Mouse (Mus musculus) layer of hippocampus, adult 9-10 months (tissue): ENCODE measurements around the gene Pqbp1.
"Not testable (repeated sequence)": the region's sequence is repeated elsewhere in the genome, so short reads cannot be mapped to it uniquely, and the experiment has no call there.

Experiments
- DNase-seq: peaks from one replicate; pipeline ENCODE4 v3.0.0; 2022; ENCODE audit warnings: low spot score

Gene Pqbp1

GRCm38 (mm10) chrX:7898880-7899874, at the start of gene Pqbp1, which contains the start of gene Timm17b:
Gene Pqbp1 (minus strand): TSS chrX:7899269.
Gene Timm17b (plus strand): TSS chrX:7899357.
- DNase-seq = peak; percentile 63

GRCm38 (mm10) chrX:7947900-7948492, 48.9 kb upstream of the Pqbp1 start:
- DNase-seq = peak; percentile 92

- DNase-seq = no peak
Observed at GRCm38 (mm10) chrX:7947108-7947899, 48.2 kb upstream of the Pqbp1 start, which contains the start of gene Hdac6. Gene Hdac6 (minus strand): TSS chrX:7947889.

GRCm38 (mm10) chrX:7945618-7946017, 46.5 kb upstream of the Pqbp1 start:
- no peak for DNase-seq

GRCm38 (mm10) chrX:7937667-7938066, 38.6 kb upstream of the Pqbp1 start:
- DNase-seq = no peak

- no peak for DNase-seq
Observed at GRCm38 (mm10) chrX:7936874-7937273, 37.8 kb upstream of the Pqbp1 start.

GRCm38 (mm10) chrX:7928270-7928790, 29.3 kb upstream of the Pqbp1 start, which contains the start of gene Eras:
Gene Eras (minus strand): TSS chrX:7928607.
- DNase-seq = no peak

GRCm38 (mm10) chrX:7927116-7927515, 28.0 kb upstream of the Pqbp1 start:
- DNase-seq = no peak

GRCm38 (mm10) chrX:7926266-7926665, 27.2 kb upstream of the Pqbp1 start:
- DNase-seq = no peak

GRCm38 (mm10) chrX:7922032-7922431, 23.0 kb upstream of the Pqbp1 start:
- no peak for DNase-seq

GRCm38 (mm10) chrX:7919601-7920383, 20.7 kb upstream of the Pqbp1 start, which contains the start of gene Pcsk1n:
Gene Pcsk1n (plus strand): TSS chrX:7919822.
- peak; percentile 25 for DNase-seq

GRCm38 (mm10) chrX:7917960-7918359, 18.9 kb upstream of the Pqbp1 start:
- not testable (repeated sequence) for DNase-seq

GRCm38 (mm10) chrX:7915669-7916068, 16.6 kb upstream of the Pqbp1 start:
- peak; percentile 22 for DNase-seq

- DNase-seq = no peak
Observed at GRCm38 (mm10) chrX:7910473-7910872, 11.4 kb upstream of the Pqbp1 start.

GRCm38 (mm10) chrX:7909242-7909641, 10.2 kb upstream of the Pqbp1 start, which contains the start of gene Gm10490:
Gene Gm10490 (plus strand): TSS chrX:7909542.
- not testable (repeated sequence) for DNase-seq

- no peak for DNase-seq
Observed at GRCm38 (mm10) chrX:7907735-7908134, 8.7 kb upstream of the Pqbp1 start, which contains the start of gene Gm10491. Gene Gm10491 (minus strand): TSS chrX:7907835.

- no peak for DNase-seq
Observed at GRCm38 (mm10) chrX:7904441-7904840, 5.4 kb upstream of the Pqbp1 start.

GRCm38 (mm10) chrX:7898211-7898610, 858 bp downstream of the Pqbp1 start:
- DNase-seq = no peak

- DNase-seq = peak; percentile 71
Observed at GRCm38 (mm10) chrX:7883841-7884567, 15.1 kb downstream of the Pqbp1 start, which contains the start of gene Slc35a2. Gene Slc35a2 (plus strand): TSS chrX:7884028.

- DNase-seq = no peak
Observed at GRCm38 (mm10) chrX:7879819-7880218, 19.2 kb downstream of the Pqbp1 start.
